Mouse (Mus musculus): Measurements from ENCODE around the gene Slc25a18. TPM values are rescaled to one million over a fixed set of nuclear protein-coding genes. Genes with fewer than 3 reads are reported as not detected.

Gene Slc25a18
- polyA plus RNA-seq, 1 experiment = not detected

GRCm38 (mm10) chr6:120788904-120789303, 15.5 kb downstream of the Slc25a18 start:
- Histone ChIP-seq H3K4me3 (replicated peaks; ENCODE audit: control insufficient read depth, low read depth, low read length) (no peak overlapping the region), H3K4me1 (ENCODE audit: control insufficient read depth, insufficient read depth, low read length) (no peaks in the 10 kb centered on the region; the same call in 1 of the 2 replicates), H3K27ac (ENCODE audit: control insufficient read depth, insufficient read depth, low read depth, low read length, poor library complexity) (no peak overlapping the region)
- TF ChIP-seq CTCF (IDR thresholded peaks at IDR 0.05; ENCODE audit: control insufficient read depth, insufficient read depth, low read length) (no peak), POLR2A (IDR thresholded peaks at IDR 0.05; ENCODE audit: borderline replicate concordance, control insufficient read depth, low read depth, low read length) (no peak)

- TF ChIP-seq CTCF (IDR thresholded peaks at IDR 0.05; ENCODE audit: control insufficient read depth, insufficient read depth, low read length) (no peak), POLR2A (IDR thresholded peaks at IDR 0.05; ENCODE audit: borderline replicate concordance, control insufficient read depth, low read depth, low read length) (no peak)
- no peak overlapping the region for H3K27ac ChIP-seq (ENCODE audit: control insufficient read depth, insufficient read depth, low read depth, low read length, poor library complexity)
- 70% methylated on average over 11 of the region's 11 CpGs for WGBS
- no peaks in the 10 kb centered on the region; the same call in 1 of the 2 replicates for H3K4me1 ChIP-seq (ENCODE audit: control insufficient read depth, insufficient read depth, low read length)
- no peak overlapping the region for H3K4me3 ChIP-seq (replicated peaks; ENCODE audit: control insufficient read depth, low read depth, low read length)
These were observed 16.8 kb downstream of the Slc25a18 start for GRCm38 (mm10) chr6:120790153-120790552.

GRCm38 (mm10) chr6:120790717-120791116, 17.3 kb downstream of the Slc25a18 start:
- Histone ChIP-seq H3K27ac (ENCODE audit: control insufficient read depth, insufficient read depth, low read depth, low read length, poor library complexity) (no peak overlapping the region), H3K4me3 (replicated peaks; ENCODE audit: control insufficient read depth, low read depth, low read length) (no peak overlapping the region), H3K4me1 (ENCODE audit: control insufficient read depth, insufficient read depth, low read length) (no peaks in the 10 kb centered on the region; the same call in 1 of the 2 replicates)
- WGBS = 75% methylated on average over 5 of the region's 5 CpGs
- TF ChIP-seq POLR2A (IDR thresholded peaks at IDR 0.05; ENCODE audit: borderline replicate concordance, control insufficient read depth, low read depth, low read length) = no peak
- no peak for TF ChIP-seq CTCF (IDR thresholded peaks at IDR 0.05; ENCODE audit: control insufficient read depth, insufficient read depth, low read length)

GRCm38 (mm10) chr6:120792947-120793346, 19.6 kb downstream of the Slc25a18 start:
- Histone ChIP-seq H3K4me1 (ENCODE audit: control insufficient read depth, insufficient read depth, low read length) (no peaks in the 10 kb centered on the region; the same call in 1 of the 2 replicates), H3K27ac (ENCODE audit: control insufficient read depth, insufficient read depth, low read depth, low read length, poor library complexity) (no peak overlapping the region), H3K4me3 (replicated peaks; ENCODE audit: control insufficient read depth, low read depth, low read length) (no peak overlapping the region)
- TF ChIP-seq CTCF (IDR thresholded peaks at IDR 0.05; ENCODE audit: control insufficient read depth, insufficient read depth, low read length) (no peak), POLR2A (IDR thresholded peaks at IDR 0.05; ENCODE audit: borderline replicate concordance, control insufficient read depth, low read depth, low read length) (no peak)
- WGBS = 81% methylated on average over 8 of the region's 8 CpGs

GRCm38 (mm10) chr6:120795422-120796086, 22.2 kb downstream of the Slc25a18 start:
- H3K4me3 ChIP-seq (replicated peaks; ENCODE audit: control insufficient read depth, low read depth, low read length) = no peak overlapping the region
- TF ChIP-seq CTCF (IDR thresholded peaks at IDR 0.05; ENCODE audit: control insufficient read depth, insufficient read depth, low read length) = no peak
- TF ChIP-seq POLR2A (IDR thresholded peaks at IDR 0.05; ENCODE audit: borderline replicate concordance, control insufficient read depth, low read depth, low read length) = no peak
- H3K27ac ChIP-seq (ENCODE audit: control insufficient read depth, insufficient read depth, low read depth, low read length, poor library complexity) = no peak overlapping the region
- WGBS = 30% methylated on average over 5 of the region's 5 CpGs
- H3K4me1 ChIP-seq (ENCODE audit: control insufficient read depth, insufficient read depth, low read length) = no peaks in the 10 kb centered on the region

GRCm38 (mm10) chr6:120796111-120796510, 22.7 kb downstream of the Slc25a18 start:
- no peak for TF ChIP-seq POLR2A (IDR thresholded peaks at IDR 0.05; ENCODE audit: borderline replicate concordance, control insufficient read depth, low read depth, low read length)
- no peak for TF ChIP-seq CTCF (IDR thresholded peaks at IDR 0.05; ENCODE audit: control insufficient read depth, insufficient read depth, low read length)
- 85% methylated on average over 2 of the region's 2 CpGs for WGBS
- no peak overlapping the region for H3K4me3 ChIP-seq (replicated peaks; ENCODE audit: control insufficient read depth, low read depth, low read length)
- no peaks in the 10 kb centered on the region for H3K4me1 ChIP-seq (ENCODE audit: control insufficient read depth, insufficient read depth, low read length)
- no peak overlapping the region for H3K27ac ChIP-seq (ENCODE audit: control insufficient read depth, insufficient read depth, low read depth, low read length, poor library complexity)

- WGBS = 88% methylated on average over 7 of the region's 7 CpGs
- TF ChIP-seq CTCF (IDR thresholded peaks at IDR 0.05; ENCODE audit: control insufficient read depth, insufficient read depth, low read length) (no peak), POLR2A (IDR thresholded peaks at IDR 0.05; ENCODE audit: borderline replicate concordance, control insufficient read depth, low read depth, low read length) (no peak)
- Histone ChIP-seq H3K27ac (ENCODE audit: control insufficient read depth, insufficient read depth, low read depth, low read length, poor library complexity) (no peak overlapping the region), H3K4me1 (ENCODE audit: control insufficient read depth, insufficient read depth, low read length) (no peaks in the 10 kb centered on the region), H3K4me3 (replicated peaks; ENCODE audit: control insufficient read depth, low read depth, low read length) (no peak overlapping the region)
These were observed 24.6 kb downstream of the Slc25a18 start for GRCm38 (mm10) chr6:120798019-120798418.

GRCm38 (mm10) chr6:120798905-120799304, 25.5 kb downstream of the Slc25a18 start:
- TF ChIP-seq POLR2A (IDR thresholded peaks at IDR 0.05; ENCODE audit: borderline replicate concordance, control insufficient read depth, low read depth, low read length) = no peak
- H3K27ac ChIP-seq (ENCODE audit: control insufficient read depth, insufficient read depth, low read depth, low read length, poor library complexity) = no peak overlapping the region
- no peaks in the 10 kb centered on the region for H3K4me1 ChIP-seq (ENCODE audit: control insufficient read depth, insufficient read depth, low read length)
- 59% methylated on average over 4 of the region's 4 CpGs for whole genome bisulfite sequencing
- H3K4me3 ChIP-seq (replicated peaks; ENCODE audit: control insufficient read depth, low read depth, low read length) = no peak overlapping the region

Measured in bone marrow, adult 2 months (tissue).